Mouse (Mus musculus) testis, postnatal 14 days (tissue): ENCODE measurements at regions not wholly inside any gene's neighbourhood (a gene's known extent, or its start where the extent isn't known, plus 50 kb on each side); places are given as distances from the start of the nearest gene placed in this dataset.

ENCODE experiments used
- DNase-seq: peaks from one replicate; pipeline ENCODE4 v3.0.0; 2021; ENCODE audit warnings: low spot score

DNA sequence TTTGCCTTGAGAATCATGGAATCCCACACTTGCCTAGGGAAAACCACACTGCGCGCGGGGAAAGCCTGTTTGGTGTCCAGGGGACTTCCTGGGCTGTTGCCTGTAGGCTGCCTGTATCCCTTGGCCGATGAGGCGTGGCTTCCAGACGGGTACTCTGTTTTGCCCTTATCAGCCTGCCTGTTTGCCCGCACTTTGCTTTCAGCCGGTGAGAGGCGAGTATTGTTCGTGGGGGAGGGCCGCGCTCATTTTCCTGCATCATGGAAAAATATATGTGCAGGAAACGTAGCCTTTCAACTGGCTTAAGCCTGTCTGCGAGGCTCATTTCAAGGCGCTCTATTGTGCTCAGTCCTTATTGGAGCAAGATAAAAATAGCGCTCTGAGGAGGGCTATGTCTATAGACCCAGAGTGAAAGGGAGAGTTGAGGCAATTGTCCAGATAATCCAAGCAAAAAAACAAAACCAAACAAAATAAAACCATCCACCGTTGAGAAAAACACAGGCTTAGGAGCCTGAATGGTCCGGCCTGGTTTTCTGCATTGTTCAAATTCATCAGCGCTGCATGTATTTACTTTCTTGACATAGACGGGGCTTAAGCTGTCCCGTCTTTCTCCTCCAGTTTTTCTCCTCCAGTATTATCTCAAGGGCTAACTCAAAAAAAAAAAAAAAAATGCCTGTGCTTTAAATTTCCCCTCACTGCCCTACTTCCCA, 67.9 kb downstream of the Klf5 start:
- peak; percentile 7 for DNase-seq

GRCm38 (mm10) chr14:99366996-99367555, 68.6 kb downstream of the Klf5 start:
- DNase-seq = no peak

- DNase-seq = no peak
Observed at GRCm38 (mm10) chr14:99369366-99369765, 70.9 kb downstream of the Klf5 start.

DNA sequence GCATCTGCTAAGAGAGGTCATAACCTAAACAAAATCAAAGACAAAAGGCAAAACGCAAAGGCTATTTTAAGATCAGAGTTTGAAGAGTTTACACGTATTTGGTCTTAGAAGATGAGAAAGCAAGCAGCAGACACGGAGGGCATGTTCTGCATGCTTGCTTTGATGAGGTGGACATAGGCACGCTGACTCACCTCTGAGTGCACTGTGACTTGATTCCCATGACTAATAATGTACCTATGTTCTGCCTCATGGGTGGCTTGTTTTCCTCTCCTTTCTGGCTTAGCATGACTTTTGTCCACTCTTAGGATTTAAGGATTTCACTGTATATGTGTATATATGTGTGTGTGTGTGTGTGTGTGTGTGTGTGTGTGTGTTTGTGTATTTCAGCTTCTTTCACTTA, 75.2 kb downstream of the Klf5 start:
- no peak for DNase-seq

DNA sequence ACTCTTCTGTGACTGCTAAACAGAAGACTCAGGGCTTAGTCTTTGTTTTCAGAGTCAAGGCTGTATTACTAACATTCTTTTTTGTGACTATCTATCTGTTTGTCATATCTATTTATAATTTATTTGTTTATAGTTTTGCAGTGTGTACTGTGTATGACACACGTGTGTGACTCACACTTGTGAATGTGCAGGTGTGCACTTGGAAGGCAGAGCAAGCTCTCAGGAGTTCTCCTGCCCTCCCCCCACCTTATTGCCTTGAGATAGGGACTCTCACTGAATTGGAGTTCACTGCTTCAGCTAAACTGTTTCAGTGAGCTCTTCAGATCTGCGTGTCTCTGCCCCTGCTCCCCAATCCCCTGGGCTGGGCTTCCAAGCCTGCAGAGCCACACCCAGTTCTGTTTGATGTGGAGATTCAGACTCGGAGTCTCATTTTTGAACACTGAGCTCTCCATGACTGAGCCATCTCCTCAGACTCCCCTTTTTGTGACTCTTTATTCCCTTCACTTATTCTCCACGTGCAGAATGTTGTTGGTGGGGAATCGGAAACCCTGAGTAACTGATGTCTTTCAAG, 76.6 kb downstream of the Klf5 start:
- DNase-seq = no peak

DNA sequence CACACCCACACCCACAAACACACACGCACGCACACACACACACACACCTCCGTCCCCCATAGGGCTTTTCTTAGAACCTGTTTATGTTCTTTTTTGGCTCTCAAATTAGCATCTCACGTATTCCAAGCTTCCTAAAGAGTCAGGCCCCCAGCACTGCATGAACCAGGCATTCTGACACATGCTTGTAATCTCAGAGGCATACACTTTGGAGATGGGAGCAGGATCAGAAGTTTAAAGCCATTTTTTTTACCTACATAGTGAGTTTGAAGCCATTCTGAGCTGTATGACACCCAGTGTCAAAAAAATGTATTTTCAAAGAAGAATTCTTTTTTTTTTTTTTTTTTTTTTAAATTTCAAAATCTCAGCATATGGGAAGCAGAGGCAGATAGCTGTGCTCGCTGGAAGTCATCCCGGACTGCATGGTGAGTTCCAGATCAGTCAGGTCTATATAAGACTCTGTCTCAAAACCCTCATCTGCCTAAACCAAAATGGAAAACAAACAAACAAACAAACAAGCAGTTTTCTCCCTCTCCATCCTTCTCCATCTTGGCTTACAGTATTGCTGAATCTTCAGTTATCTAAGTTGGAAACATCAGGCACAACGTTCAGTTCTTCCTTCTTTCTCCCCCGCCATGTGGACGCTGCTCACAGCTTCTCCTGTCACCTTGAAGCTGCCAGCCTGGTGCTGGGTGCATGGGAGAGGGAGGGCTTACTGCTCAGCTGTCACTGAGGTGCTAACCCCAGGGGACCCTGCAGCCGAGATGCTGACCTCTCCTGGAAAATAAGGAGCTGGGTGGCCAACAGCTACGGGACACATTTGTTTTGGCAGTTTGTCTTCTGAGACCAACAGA, 78.4 kb downstream of the Klf5 start:
- no peak for DNase-seq

DNA sequence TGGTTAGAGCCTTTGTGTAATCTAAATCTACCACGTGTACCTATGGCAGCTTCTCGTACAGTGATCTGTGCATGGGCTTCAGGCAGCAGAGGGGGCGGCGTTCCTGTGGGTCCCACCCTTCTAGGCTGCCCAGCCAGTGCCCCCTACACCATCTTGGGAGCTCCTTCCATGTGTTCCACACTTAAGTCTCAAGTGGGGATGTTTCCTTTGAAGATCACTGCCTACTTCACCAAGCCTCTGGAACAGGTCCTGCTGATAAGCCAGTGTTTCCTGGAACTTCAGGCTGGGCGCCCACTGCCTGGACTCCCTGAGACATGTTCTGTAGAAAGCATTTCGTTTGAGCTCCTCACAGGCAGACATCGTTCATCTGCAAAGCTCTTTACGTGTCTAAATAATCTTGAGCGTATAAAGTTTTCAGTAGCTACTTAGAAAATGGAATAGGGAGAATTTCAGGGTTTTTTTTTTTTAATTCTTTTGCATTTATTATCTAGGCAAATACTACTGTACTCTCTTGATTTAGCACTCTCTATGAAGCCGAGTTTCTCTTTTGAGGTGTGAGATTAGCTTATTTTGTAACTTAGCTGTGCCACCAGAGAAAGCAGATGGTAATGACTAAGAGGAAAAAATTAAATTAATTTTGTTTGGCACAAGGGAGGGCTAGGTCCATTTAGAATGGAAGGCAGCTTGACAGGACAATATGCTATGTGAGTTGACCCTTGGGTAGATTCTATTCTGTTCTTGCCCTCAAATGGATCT, 82.9 kb downstream of the Klf5 start:
- DNase-seq = no peak

DNA sequence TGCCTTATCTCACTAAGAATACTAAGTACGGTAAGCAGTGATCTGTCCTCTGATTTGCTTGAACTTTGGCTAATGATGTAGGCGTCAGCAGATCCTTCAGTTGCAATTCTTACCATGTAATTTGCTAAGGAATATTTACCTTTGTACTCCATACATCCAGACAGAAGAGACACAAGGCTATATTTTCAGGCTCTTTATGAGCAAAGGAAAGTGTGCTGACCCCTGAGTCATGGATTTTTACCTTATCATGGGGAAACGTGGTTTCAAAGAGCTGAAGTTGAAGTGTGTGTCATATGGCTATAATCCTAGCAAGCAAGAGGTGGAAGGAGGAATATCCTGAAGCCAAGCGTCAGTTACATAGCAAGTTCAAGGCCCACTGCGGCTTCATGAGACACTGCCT, 83.6 kb downstream of the Klf5 start:
- no peak for DNase-seq

DNA sequence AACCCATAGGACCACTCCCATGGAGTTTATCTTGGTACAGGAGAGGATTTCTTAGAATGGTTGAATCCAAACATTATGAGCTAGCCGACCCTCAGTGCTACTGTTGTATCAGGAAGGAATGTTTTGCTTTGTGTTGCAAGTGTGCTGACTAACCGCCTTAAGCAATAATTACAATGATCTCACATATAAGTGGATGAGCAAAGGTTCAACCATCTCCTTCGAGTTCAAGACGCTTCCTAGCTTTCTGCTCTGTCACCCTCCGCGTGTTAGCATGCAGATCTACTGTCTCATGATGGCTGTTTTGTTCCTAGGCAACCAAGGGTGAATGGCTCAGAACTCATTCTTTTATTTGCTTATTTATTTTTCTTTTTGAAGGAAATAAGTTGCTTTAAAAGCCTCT, 84.7 kb downstream of the Klf5 start:
- DNase-seq = no peak

DNA sequence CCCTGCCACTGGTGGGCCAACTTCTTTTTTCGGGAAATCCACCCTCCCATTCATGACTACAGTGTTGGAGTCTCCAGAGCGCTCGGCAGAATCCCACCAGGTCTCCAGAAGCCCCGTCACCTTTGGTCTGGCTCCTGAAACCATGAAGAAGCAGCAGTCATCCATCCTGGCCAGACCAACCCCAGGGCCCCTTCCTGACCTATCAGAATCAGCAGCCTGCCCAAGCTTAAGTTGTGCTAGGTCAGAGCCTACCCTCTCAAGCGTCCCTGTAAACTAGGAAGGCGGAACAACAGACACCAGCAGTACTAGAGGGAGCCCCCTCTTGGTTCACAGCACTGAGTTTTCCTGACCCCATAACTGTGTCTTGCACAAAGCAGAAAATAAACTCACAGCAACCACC, 89.1 kb downstream of the Klf5 start:
- no peak for DNase-seq

DNA sequence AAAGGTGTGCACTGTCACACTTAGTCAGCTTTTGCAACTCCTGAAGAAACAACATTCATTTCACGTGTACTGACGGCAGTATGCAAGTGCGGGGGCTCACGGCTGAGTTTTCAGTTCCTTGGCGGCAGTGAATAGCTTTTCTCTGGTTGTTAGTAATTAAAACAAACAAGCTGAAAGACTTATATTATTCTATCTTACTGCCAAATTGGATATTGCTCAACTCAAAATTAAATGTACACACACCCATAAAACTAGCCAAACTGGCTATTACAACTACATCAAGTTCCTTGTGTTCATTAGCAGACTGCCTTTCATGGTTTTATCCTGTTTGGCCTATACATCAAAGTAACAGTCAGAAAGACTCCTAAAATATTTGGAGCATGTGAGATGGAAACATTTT, 90.8 kb downstream of the Klf5 start:
- no peak for DNase-seq

DNA sequence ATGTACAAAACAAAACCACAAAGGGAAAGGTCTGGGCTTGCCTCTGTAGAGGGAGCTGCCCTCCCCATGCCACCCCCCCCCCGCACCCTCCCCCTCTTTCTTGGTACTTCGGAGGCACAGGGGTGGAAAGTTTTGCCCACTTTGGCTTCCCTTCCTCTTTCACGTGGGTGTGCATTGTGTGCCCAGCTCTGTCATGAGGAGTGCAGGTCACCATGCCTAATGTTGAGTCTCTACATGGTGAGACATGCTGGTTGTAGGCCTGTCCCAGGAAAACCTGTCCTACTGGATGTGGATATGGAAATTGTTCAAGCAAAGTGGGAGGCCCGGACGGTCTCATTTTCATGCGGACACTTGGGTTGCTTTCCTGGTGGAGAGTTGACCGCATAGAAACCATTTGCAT, 93.2 kb downstream of the Klf5 start:
- DNase-seq = no peak

DNA sequence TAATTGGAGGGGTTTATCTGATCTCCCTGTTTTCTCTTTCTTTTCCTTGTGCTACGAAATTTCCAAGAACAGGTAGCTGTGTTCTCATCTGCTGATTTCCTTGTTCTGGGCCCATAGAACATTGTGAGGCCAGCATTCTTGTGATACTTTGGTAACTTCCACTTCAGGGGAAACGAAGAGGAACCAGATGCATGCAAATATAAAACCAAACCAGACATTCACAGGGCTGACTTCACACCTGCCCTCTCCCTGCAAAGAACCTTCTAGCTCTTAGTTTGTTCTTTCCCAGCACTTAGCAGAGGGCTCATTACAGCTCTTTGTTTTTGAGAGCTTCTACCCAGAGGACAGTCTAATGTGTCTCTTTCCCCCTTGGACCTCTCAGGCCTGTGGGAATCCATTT, 94.3 kb downstream of the Klf5 start:
- DNase-seq = no peak

DNA sequence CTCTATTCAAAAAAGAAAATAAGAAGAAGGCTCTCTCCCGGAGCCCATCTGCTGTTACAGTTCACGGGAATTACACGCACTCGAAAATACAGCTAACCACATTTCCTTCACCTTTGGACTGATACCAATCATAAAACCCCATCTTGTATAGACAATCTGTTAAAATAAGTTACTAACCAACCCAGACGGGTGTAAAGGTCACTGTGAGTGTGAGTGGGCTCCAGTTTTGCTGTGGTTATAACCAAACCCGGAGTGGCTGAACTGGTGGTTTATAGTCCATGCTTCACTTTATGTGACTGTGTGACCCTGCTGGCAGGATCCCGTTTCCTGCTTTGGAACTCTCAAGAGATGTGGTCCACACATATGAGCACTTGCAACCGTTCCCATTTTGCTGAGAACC, 95.1 kb downstream of the Klf5 start:
- no peak for DNase-seq

DNA sequence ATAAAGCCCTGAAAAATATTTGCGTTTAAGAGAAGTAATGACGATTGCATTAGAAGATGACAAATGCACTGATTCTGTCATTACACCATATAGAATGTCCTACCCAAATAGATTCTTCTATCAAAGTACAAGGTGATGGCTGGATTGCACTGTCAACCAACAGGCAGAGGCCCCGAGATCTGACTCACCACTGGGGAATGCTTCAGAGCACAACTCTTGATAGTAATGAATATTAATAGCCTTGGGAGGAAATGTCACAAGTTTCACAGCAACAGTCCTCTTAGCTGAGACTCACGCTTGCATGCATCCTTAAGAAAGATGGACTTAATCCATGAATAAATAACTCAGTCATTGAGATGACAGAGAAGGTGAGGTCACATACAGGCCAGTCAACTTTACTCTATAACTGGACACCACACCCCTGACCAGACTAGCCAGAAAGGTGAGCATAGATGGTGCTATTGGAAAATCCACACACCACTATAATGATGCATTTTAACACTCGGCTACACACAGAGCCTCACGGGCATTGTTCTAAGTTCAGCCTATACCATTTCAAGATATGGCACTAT, 104.8 kb downstream of the Klf5 start:
- no peak for DNase-seq

DNA sequence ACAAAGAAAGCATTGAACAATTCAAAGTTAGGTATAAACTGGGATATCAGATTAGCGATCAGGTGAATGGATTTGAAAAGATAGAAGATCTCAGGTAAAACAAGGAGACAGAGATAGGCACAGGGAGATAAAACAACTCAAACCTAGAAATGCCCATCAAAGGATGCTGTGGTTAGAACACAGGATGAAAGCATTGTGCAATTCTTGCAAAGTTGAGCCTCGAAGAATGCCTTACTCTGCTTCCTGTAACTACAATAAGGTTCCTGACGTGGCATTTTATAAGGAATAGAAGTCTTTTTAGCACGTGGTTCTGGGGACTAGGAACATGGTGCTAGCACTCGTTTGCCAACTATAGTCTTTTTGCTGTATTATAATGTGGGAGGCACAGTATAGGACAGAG, 106.7 kb downstream of the Klf5 start:
- no peak for DNase-seq

DNA sequence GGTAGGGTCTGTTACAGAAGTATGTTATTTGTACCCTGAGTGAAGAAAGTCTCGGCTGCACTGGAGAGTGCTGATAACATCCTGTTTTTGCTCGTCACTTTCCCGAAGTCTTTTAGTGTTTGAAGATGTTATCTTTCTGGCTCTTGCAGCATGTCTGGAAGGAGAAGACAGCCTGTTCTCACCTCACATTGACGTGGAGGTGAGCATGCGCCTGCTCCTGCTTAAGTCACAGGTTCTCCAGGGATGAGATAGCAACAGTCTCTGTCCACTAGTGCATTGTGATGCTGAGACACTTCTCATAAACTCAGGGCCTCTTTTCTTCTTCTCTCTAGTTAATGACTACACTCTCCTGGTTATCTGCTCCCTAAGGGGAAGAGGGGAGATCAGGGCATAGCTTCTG, 113.3 kb downstream of the Klf5 start:
- no peak for DNase-seq

DNA sequence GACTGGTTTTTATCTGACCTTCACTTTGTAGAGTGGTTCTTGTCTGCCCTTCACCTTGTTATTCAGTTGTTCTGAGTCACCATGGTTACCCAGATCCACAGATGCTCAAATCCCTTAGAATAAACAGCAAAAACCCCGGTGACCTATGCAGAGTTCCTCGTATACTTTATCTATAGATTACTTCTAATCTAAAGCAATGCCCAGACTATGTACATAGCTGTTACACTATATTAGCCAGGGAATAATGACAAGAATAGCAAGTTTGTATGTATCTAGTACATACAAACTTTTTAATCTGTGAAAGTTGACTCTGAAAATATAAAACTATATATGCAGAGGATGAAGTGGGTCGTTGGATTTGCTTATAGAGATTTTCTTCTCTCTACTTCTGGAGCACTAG, 117.7 kb downstream of the Klf5 start:
- no peak for DNase-seq

DNA sequence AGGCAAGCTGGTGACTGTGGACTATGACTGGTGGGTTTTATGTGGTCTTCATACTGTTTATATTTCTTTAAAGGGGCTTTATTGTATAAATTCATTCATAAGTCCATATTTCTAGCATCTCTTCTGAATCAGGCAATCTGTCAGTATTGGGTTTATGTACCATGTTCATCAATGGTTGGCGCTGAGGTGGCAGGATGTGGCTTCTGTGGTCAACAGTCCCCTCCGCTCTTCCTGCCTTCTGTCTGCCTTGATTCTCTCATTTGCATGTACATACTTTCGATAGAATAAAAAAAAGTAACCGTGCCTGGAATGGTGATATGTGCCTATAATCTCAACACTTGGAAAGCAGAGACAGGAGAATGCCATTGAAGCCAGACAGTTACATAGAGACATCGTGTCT, 120.5 kb downstream of the Klf5 start:
- DNase-seq = no peak

DNA sequence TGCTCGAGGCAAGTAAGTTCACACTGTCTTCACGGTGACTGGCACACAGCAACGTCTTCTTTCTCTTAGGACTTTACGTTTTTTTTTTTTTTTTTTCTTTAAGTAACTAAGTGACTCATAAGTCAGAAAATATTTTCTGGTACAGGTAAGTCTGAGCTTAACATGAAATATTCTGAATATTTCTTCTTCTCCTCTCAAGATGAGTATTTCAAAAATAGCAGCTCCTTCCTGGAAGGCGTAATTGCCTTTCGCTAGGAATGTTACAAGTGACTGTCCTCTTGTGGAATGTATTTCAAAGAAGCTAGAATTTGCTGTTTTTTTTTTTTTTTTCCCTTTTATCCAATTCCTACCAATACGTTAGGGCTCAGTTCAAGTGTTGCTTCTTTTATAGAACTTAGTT, 124.8 kb downstream of the Klf5 start:
- DNase-seq = no peak

DNA sequence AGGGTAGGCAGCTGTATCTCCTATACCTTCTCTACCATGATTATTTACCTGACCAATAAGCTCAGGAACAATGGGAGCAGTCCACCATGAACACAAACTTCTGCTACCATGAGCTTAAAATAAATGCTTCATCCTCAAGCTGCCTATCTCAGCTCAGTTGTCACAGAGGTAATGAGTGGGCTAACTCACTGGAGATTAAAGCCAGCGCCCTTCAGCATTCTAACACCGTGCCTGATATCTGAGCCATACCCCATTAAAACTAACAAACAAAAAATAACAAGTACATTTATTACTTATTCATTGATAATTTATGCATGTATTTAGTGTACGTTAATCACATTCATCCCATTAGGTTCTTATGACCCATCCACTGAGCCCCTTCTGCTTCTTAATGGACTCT, 128.6 kb downstream of the Klf5 start:
- DNase-seq = no peak

DNA sequence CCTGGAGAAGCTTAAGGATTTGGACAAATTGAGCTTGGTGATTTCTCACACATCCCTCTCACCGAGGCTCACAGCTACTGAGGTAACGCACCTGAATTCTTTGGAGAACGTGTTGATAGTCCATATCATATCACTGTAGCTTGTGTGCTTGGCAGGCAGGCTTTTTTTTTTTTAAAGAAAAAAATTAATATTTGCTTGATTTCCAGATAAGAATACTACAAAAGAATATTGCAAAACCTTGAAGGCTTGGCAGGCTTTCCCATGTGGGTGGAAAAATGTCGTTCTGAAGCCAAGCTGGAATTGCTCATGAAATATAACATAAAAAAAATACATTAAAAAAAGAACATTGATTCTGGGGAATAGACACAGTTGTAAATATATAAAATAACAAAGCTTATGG, 131.8 kb downstream of the Klf5 start:
- no peak for DNase-seq
